Mouse (Mus musculus): ENCODE data around the gene S1pr3. TPM values are rescaled to one million over a fixed set of nuclear protein-coding genes. Genes with fewer than 3 reads are reported as not detected.

S1pr3 gene
- 26.3 and 30.3 TPM in 2 replicates for polyA plus RNA-seq (2015; fragmentation: Nextera tagmentation; extraction: Ambion mirVana)

DNA sequence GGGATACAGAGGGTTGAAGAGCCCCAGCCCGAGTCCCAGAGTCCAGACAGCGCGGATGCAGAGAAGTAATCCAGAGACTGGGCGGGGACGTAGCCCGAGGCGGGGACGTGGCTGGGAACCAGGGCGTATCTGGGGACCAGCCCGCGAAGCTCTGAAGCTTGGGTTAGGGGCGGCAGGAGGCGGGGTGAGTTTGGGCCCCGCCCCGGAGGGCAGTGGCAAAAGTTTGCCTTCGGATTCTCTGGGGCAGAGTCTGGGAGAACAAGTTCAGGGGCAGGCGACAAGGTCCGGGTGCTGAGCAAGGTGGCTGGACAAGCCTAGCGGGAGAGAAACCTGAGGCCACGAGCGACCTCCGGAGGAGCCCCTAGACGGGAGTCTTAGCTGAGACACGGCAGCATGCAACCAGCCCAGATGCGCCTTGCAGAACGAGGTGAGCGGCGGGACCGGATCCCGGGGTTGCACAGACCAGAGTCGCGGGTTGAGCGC is at the start of gene S1pr3:
Gene S1pr3 (plus strand): TSS at position 121 of the 483 bp plus-strand sequence.
- peak; percentile 15 for DNase-seq (ENCODE audit: low spot score)

DNA sequence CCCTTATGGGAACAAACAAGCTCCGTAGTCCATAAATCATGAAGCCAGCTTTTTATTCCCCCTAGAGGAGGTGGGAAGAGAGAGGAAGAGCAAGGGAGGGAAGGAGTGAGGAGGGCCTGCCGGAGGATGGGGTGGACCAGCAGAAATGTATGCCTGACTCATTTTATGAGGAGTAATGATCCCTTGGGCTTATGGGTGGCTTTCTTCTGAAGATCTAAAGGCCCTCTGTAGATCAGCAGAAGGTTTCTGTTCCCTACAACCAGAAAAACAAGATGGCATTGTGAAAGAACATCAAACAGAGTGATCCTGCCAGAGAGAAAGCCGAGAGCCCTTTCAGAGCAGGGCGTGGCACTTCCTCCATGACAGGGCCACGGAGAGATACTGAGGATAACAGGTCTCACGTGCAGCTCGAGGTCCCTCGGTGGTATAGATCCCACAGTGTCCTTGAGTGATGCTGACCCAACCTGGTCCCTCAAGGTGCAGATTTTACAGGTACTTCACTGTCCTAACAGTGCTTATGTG is 47.9 kb upstream of the S1pr3 start:
- no peak for DNase-seq (ENCODE audit: low spot score)

DNA sequence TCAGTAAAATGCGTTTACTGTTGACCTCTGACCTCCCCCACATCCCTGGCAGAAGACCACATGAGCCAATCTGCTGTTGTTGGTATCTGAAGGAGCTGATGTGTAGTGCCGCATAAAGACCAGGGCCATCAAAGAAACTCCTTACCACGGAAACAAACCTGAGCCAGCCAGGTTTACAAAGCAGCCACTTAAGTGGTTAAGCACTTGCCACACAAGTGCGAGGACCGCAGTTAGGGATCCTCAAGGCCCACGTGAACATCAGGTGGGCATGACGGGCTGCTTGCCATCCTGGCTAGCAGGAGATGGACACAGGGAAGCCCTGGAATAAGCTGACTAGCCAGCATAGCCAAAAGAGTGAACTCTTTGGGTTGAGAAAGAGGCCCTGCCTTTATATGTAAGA is 45.0 kb upstream of the S1pr3 start:
- DNase-seq (ENCODE audit: low spot score), result no peak

DNA sequence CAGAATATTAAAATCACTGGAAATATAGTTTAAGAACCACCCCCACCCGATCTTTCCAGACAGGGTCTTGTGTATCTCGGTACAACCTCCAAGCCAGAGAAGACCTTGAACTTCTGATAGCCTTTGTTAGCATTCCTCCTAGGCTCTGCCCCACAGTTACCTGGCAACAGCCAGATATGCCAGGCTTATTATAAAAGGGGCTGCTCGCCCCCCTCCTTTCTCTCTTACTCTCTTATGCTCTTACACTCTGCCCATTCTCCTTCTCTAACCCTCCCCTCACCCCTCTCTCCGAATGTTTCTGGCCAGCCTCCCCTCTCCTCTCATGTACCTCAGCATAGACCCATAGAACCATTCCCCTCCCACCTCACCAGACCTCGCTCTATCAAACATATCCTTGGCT is 44.5 kb upstream of the S1pr3 start:
- no peak for DNase-seq (ENCODE audit: low spot score)

DNA sequence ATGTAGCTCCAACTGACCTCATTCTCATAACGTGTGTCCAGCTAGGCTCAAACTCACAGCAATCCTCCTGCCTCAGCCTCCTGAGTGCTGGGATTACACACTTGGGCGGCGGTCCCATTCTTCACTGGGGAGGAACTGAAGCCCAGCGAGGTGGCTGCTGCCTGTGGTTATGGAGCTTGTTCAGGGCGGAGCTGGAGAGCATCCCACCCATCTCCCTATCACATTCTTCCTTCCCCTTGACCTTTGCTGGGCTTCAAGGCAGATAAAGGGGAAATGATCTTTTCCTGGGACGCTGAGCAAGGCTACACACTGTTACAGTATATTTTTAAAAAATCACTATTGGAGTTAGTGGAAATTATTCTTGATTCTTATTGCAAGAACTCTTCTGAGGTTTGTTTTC is 43.2 kb upstream of the S1pr3 start:
- no peak for DNase-seq (ENCODE audit: low spot score)

DNA sequence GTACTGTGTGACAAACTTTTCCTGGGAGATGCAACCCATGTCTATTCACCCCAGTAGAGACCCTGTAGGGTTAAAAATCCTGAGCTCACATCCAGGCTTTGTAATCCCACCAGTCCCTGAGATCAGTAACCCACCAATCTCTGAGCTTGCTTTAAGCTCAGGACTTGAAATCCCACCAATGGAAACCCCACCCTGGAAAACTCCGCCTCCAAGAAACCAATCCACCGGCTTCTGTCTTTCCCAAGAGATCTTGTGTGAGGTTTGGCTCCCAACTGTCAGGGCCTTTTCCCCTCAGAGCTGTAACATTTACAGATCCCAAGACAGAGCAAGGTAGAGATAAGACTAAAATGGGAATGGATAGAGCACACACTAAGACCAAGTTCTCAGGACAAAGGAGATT is 40.1 kb upstream of the S1pr3 start:
- no peak for DNase-seq (ENCODE audit: low spot score)

DNA sequence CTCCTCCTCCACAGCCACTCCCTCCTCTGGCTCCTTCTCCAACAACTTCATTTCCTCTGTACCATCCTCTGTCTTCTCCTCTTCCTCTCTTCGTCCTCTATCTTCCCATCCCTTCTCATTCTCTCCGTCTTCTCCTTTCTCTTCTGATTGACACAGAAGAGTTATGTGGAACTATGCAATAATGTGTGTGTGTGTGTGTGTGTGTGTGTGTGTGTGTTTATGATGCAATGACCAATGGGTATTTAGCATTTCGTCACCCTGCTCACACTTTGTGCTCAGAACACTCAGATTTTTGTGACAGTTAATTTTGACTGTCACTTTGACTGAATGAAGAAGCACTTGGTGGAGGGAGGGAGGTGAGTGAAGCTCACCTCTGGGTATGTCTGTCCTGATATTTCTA is 39.1 kb upstream of the S1pr3 start:
- DNase-seq (ENCODE audit: low spot score), result no peak

DNA sequence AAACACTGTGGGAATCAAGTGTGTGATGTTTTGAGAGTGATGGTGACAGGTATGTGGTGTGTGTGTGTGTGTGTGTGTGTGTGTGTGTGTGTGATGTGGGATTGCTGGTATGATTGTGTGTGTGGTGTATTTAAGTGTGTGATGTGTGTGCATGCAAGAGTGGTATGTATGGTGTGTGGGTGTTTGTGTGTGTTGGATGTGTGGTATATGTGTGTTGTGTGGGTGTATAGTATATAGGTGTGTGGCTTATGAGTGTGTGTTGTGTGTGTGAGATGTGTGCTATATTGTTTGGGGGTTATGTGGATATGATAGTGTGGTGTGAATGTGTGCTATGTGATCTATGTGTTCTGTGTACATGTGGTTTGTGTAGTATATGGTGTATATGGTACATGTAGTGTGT is 35.4 kb upstream of the S1pr3 start:
- DNase-seq (ENCODE audit: low spot score), result no peak

DNA sequence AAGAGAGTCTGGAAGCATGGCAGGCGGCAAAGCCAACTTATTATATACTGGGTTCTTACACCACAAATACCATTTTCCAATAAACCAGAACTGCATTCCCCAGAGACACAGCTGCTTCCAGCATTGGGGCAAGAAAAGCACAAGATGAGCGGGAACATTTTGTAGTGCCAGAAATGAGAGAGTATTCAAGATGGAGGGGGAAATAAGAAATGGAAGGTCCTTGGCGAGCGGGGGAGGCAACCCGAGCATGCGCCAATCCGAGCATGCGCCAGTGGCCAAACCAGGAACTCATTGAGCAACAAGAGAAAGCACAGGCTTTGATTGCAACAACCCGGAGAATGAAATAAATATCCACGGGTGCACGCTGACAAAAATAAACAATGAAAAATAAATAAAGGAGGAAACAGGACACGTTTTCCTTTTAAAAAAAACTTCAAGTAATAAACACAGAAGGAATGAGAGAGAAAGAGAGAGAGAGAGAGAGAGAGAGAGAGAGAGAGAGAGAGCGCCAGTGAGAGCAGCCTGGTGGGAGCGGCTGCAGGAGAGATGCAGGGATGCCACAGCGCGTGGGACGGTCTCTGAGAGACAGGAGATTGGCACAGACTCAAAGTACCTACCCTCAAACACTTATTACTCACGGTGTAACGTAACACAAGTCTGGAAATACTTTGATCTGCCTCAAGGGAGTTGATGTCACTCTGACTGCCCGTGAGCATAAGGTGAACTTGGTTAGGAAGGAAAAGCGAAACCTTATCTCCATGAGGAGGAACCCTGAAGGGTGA is 34.2 kb upstream of the S1pr3 start:
- no peak for DNase-seq (ENCODE audit: low spot score)

DNA sequence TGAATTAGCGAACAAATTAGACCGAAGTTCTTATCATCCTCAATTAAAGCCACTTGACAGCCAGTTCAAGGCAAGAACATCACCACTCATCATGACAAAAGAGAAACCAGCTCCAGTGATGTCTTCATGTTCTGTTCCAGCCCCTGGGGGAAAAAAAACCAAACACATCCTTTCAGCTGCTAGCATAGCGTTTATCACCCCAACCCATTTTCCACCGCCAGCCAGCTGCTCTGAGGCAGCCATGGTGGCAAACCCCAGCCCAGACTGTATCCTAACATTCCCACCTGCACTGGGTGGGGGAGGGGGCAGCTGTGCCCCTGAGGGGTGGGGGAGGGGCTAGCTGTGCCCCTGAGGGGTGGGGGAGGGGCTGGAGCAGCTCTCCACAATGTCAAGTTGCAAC is 30.3 kb upstream of the S1pr3 start:
- peak; percentile 44 for DNase-seq (ENCODE audit: low spot score)

DNA sequence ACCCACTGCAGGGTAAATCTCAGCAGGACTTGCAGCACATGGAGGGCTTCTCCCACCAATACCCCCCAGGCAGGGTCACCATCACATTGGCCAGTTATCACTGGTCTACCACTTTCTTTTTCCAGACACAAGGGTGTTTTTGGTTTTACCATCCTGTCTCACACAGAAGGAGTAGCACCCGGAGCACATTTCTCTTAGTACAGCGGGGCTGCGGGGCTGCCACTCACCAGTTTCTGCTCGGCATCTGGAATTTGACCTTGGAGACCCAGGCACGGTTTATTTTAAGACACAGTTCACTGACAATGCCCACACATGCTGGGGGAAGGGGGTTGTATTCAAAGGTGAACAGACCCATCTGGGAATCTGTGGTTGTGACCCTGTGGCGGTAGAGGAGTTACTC is 28.8 kb upstream of the S1pr3 start:
- no peak for DNase-seq (ENCODE audit: low spot score)

DNA sequence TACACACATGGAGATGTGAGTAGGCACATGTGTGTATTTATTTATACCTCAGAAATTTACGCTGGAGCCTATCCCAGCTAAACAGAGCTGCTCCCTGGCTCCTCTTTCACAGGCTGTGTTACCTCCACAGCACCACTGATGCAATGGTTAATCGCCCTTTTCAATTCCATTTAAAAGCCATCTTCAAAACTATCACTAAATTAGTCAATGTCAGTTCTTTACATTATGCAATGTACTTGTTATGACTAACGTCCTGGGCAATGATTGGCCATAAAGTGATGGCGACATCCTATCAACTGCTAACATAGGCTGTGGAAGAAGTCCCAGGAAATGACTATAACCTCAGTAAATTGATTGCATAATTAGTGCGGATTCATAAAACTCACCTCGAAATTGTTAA is 26.9 kb upstream of the S1pr3 start:
- DNase-seq (ENCODE audit: low spot score), result no peak

DNA sequence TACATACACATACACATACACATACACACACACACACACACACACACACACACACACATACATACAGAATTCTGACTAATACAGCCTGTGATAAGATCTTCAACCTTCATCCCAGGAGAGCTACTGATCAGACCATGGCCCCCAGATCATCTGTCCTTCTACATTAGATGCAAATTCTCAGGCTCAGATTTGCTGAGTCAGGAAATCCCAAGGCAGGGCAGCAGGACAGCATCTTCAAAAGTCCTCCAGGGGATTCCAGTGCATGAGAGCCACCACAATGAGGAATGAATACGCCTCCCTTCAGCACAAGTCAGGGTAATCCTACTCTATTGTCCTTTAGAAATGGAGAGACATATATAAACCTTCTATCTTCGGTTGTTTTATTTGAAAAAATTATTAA is 23.5 kb upstream of the S1pr3 start:
- no peak for DNase-seq (ENCODE audit: low spot score)

DNA sequence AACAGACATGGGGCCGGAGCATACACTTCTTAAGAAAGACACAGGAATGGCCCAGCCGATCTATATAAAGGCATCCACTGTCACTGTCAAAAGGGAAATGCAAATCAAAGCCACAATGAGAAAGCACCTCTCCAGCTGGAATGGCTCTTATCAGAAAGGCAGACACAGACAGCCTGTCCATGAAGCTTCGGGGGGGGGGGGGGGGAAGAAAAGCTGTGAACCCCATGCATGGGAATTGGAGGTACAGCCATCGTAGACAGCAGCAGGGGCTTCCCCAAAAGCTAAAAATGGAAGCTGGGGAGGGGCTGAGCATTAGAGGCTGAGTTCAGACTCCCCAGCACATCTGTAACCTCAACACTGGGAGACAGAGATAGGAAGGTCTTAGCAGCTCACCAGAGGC is 20.5 kb upstream of the S1pr3 start:
- DNase-seq (ENCODE audit: low spot score), result no peak

DNA sequence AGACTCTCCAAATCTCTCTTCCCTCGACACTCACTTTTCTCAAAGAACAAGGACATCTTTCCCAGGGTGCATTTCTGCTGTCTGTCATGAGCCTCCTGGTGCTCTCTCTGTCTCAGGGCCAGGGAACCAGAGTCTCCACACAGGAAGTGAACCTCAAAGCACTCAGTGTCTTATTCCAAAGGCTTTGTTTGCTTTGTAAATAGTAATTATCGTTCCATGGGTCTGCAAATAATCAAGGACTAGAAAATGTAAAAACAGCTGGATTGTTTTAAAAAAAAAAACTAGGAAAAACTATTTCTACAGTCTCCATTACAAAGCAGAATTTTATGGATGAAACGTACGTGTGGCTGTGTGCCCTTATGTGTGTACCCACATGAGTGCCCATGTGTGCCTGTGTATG is 18.0 kb upstream of the S1pr3 start:
- no peak for DNase-seq (ENCODE audit: low spot score)

DNA sequence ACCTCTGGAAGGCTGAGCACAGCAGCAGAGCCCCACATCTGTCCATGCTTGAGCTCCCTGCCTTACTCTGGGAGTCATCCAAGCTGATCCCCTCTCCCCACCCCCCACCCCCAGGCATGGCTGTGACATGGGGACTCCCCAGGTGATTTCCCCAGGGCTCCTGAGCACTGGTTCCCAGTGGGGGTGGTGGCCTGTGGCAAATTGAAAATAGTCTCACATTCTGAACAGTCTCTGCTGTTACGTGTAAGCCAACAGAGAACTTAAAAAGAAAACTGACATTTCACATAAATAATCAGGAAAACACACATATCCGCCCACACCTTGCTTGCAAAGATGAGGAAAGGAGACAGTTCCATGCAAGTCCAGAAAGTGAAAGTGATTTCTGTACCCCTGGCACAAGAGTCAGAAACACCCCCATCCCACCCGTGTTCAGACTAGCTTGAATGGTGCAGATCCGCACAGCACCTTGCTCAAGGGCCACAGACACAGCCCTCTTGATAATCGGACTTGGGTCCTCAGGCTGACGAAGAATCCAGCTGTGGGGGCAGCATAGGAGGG is 17.0 kb upstream of the S1pr3 start:
- DNase-seq (ENCODE audit: low spot score), result no peak

DNA sequence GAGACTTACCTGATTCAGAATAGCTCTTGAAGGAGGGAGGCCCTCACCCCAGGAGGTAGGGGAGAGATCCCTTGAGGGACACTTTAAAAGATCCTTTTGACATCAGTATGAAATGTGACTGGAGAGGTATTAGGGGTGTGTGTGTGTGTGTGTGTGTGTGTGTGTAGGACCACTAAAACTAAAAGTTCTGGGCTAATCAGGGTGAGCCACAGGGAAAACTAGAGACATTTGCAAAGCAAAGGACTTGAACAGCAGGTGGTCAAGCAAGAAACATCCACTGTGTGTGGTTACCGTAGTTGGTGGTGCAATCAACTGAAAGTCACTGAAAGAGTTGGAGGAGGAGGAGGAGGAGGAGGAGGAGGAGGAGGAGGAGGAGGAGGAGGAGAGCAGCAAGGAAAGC is 16.2 kb upstream of the S1pr3 start:
- DNase-seq (ENCODE audit: low spot score), result no peak

DNA sequence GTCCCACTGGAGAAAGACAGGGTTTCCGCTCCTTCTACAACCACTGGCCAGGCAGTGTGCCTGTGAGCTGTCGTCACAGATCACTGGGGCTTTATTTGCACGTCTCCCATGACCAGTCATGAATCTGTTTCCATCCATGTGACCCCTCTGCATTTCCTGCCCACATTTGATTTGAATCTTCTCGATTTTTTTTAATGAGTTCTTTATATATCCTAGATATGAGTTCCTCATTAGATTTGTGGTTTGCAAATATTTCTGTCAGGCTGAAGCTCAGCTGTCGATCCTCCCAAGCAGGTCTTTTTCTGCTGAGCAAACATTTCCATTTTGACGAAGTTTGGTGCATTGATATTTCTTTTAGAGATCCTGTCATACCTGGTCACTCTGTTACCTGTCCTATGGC is 10.6 kb upstream of the S1pr3 start:
- DNase-seq (ENCODE audit: low spot score), result no peak

DNA sequence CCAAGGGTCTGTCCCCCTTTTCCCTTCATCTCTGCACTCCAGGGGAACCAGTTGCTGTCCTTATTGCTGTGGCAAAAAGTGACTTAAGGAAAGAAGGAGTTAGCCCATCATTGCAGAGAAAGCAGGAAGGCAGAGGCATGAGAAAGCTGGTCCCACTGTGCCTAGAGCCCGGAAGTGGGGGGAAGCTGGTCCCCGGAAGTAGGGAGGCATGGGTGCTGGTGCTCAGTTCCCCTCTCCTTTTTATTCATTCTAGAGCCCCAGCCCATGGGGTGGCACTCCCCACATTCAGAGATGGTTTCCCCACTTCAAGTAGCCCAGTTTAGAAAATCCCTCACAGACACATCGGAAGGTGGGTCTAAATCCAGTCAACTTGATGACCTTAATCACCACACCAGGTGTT is 8.9 kb upstream of the S1pr3 start:
- DNase-seq (ENCODE audit: low spot score), result no peak

DNA sequence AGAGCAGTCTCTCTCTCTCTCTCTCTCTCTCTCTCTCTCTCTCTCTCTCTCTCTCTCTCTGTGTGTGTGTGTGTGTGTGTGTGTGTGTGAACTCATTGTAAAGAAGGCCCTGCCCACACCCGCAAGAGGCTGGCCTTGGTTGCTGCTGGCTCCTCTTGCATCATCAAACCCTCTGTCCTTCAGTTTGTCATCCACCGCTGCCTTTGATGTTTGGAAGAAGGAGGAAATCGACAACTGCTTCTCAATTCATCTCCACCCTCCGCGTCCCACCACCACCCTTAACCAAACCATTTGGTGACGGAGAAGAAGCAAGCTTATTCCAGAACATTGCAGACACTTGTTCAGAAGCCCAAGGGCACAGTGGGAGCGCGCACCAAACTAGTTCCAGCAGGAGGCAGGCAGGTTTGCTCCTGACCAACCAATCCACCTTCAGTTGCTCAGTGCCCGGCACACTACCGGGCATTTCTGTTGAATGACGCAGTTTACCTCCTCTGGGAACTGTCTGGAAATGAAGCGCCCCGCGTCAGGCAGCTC is 8.2 kb upstream of the S1pr3 start:
- peak; percentile 31 for DNase-seq (ENCODE audit: low spot score)

DNA sequence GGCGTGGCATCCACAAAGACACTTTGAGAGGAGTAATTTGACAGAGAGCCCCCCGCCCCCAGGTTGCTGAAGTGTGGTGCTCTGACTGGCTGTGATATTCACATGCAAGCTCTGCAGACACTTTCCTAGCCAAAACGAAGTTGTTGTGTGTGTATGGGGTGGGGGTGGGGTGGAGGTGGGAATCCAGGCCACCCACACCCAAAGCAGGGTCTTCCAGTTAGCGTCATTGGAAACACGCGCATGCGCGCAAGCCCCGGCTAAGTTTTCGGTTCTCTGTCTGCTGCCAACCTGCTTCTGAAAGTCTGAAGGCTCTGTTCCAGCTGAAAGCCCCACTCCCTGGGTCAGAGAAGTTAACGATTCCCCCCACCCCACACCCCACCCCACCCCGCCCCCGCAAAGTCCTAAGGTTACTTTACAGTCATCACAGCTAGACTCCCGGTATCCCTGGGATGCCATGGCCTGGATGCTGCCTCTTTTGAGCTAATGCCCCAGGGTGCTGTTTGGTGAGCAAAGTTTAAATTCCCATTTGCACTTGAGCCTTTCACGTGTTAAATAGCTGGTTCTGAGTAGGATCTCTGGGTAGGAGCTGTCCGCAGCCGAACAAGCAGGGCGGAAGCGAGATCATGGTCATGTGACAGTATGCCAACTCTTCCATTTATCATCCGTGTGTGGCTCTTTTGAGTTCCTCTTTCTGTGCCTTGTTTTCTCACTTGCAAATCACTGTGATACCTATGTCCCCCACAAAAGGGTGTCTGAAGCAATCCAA is 7.5 kb upstream of the S1pr3 start:
- DNase-seq (ENCODE audit: low spot score), result peak; percentile 67

DNA sequence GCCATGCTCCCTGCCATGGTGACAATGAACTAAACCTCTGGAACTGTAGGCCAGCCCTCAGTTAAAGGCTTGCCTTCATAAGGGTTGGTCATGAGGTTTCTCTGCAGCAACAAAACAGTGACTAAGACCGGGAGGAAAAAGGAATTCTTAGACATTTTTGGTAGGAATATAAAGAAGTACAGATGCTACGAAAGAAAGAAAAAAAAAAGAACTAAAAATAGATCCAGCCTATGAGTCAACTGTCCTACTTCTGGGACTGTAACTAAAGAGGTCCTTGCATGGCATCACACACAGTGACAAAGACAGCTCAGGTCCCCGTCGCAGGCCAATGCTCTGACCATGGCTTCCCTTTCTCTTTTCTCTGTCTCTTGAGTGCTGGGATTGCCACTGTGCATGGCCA is 3.9 kb upstream of the S1pr3 start:
- DNase-seq (ENCODE audit: low spot score), result no peak

All from thymus, postnatal 0 days (tissue).